Mouse (Mus musculus): Measurements from ENCODE around the gene Cdhr4.

Cdhr4 gene

DNA sequence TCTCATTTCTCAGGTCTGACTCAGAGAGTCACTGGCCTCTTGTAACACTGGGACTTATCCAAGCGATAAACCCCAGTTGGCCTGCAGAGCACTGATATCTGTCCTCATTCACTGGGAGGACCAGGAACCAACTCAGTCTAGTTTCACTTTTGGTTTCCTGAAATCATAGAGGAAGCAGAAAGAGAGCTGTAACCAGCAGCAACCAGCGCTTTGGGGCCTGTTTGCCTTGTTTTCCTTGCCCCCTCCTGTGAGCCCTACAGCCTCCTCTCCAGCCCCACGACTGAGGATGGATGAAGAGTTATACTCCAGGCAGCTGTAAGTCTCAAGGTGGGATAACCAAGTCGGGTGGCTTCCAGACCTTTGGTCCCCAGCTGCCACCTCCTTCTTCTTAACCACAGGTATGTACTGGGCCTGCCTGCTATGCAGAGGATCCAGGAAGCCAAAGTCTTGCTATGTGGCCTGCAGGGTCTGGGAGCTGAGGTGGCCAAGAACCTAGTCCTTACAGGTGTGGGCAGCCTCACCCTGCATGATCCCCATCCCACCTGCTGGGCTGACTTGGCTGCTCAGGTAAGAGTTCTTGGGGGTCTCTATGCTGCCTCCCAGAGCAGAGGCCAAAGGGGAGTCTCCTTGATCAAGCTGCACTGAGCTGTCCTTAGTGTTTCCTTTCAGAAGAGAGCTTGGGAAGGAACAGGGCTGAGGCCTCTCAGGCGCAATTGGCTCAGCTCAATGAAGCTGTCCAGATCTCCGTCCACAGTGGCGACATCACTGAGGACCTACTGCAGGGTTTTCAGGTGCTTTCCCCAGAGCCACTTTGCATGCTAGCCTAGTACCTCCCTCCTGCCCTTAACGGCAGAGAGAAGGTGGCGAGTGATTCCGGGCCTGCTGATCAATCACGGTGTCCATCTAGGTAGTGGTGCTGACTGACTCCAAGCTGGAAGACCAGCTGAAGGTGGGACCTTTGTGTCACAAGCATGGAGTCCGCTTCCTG lies 16.6 kb upstream of the Cdhr4 start, which contains the start of gene Uba7:
Uba7 (plus strand) TSS at position 107 of the 988 bp plus-strand sequence.
- DNase-seq (ENCODE audit: low spot score) = peak; percentile 72

GRCm38 (mm10) chr9:107978815-107979214 lies 13.5 kb upstream of the Cdhr4 start:
- no peak for DNase-seq (ENCODE audit: low spot score)

- no peak for DNase-seq (ENCODE audit: low spot score)
Measured at GRCm38 (mm10) chr9:107981684-107982605, 10.4 kb upstream of the Cdhr4 start.

DNA sequence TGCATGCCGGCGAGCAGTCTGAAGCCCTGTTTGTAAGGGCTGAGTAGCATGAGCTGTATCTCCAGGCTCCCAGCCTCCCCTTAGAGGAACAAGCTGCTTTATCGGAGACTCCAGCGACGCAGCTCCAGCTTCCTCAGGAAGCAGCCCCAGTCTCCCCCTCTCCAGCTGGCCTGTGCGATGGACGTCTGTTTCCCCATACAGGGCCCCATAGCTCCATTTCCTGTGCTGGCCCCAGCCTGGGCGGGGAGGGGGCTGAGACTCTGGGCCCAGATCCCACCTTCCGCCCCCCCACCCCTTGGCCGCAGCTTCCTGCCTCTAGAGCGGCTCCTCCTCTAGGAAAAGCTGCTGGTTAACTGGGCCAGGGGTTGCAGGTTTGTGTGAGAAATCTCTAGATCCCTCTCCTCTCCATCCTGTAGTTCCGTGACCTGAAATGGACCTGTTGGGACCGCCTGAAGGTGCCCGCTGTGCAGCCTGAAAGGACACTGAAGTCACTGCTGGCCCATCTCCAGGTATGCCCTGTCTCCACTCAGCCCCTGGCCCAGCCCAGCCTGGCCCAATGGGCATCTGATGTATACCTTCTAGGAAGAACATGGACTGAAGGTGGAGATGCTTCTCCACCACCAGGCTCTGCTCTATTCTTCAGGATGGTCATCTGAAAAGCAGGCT lies 9.5 kb upstream of the Cdhr4 start, which contains the start of gene Gm20661:
Gm20661 (plus strand) TSS at position 378 of the 666 bp plus-strand sequence.
- DNase-seq (ENCODE audit: low spot score) = peak; percentile 83

DNA sequence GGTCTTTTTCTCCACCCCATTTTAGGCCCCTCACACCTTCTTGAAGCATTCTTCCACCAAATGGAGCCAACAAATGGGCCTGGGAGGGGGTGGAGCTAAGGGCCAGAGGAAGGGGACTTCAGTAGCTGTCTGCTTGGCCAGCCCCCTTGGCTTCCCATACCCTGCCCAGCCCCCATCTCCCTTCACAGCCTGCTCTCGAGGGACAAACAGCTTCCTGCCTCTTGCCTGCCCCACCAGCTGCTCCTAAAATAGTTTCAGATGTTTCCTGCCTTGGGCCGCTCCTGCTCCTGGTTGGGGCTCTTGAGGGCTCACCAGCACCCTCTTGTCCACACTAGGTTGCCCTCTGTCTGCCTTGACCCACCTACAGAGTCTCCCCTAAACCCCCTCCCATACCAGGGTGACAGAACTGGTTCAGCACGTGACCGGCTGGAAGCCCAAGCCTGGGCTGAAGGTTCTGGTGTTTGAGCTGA lies 8.8 kb upstream of the Cdhr4 start:
- DNase-seq (ENCODE audit: low spot score) = peak; percentile 84

DNA sequence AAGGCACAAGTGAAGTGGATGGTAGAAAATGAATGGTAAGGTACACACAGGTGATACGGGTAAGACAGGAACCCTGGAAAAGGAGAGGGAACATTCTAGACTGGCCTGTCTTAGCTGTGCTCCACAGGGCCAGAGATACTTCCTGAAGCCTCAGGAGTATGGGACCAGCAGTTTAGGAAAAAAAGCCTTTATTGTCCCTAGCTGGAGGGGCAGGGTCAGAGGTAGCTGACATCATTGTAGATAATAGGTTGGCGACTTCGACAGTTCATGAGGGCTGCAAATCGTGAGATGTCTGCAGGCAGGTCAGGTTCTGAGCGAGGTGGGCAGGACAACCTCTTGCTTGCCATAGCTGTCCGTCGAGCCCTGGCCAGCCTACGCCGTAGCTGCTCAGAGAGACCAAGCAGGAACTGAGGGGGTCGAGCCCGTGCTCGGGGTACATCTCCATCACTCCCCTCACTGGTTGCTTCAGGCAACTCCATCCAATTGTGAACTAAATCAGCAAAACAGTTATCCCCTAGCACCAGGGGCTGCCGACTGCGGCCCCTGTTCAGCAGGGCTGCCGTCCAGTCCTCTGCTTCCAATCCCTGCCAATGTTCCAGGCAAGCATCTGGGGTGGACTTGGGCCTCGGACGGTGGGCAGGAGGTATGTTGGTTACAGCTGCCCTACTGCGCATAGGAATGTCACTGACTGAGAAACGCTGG lies 8.1 kb upstream of the Cdhr4 start:
- DNase-seq (ENCODE audit: low spot score) = no peak

- no peak for DNase-seq (ENCODE audit: low spot score)
Measured at GRCm38 (mm10) chr9:107984754-107985055, 7.6 kb upstream of the Cdhr4 start.

DNA sequence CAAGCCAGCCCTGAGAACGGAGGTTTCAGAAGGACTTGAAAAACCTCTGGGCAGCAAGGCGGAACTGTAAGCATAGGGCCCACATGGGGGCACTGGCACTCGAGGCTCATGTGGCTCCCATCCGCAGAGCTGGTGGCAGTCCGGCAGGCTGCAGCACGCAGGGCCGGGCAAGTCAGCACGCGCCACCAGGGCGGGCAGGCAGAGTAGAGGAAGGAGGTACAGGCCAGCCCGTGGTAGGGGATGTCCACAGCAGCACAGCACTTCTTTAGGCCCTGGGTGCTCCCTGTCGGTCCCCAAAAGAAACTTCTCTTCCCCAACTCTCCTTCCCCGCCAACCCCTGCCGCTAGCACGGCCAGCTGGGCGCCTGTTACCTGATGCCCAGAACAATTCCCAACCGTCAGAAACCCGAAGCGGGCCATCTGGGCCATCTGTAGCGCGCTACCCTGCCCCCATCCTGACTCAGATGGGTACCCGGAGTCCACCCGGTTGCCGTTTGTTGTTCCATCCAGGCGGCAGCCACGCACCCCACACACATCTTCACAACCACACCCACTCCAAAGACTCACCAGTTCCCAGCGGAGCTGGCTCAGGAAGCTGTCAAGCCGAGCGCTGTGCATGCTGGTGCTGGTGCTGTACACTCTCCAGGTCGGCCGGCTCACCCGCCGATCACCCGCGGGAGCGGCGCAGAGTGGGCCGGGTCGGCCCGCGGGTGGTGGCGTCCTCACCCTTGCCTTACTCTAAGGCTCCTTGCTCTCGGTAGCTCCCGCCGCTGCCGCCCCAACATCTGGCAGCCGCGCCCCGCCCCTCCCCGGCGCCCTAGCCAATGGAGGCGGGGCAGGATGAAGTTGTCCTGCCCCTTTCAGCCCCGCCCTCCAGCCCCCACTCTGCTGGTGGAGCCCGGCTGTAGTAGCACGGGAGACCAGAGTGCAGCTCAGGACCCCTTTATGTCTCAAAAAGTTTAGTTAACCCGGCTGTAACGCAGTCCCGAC lies 6.9 kb upstream of the Cdhr4 start, which contains the start of gene Inka1:
Inka1 (minus strand) TSS at position 749 of the 989 bp plus-strand sequence.
- DNase-seq (ENCODE audit: low spot score) = peak; percentile 89

- peak; percentile 88 for DNase-seq (ENCODE audit: low spot score)
Measured at GRCm38 (mm10) chr9:107986376-107986775, 5.9 kb upstream of the Cdhr4 start.

DNA sequence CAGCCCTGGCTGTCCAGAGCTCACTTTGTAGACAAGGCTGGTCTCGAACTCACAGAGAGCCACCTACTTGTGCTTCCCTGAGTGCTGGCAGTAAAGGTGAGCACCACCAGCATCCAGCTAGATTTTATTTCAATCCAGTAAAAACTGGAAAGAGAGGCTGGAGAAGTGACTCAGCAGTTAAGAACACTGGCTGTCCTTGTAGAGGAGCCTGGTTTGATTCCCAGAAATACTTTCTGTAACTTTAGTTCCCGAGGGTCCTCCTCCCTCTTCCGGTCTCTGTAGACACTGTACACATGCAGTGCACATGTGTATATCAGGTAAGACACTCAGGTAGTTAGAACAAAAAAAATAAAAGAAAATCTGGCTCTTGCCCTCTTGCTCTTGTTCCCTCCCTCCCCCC lies 4.3 kb upstream of the Cdhr4 start:
- no peak for DNase-seq (ENCODE audit: low spot score)

- no peak for DNase-seq (ENCODE audit: low spot score)
Measured at GRCm38 (mm10) chr9:107993013-107993412, 716 bp downstream of the Cdhr4 start.

DNA sequence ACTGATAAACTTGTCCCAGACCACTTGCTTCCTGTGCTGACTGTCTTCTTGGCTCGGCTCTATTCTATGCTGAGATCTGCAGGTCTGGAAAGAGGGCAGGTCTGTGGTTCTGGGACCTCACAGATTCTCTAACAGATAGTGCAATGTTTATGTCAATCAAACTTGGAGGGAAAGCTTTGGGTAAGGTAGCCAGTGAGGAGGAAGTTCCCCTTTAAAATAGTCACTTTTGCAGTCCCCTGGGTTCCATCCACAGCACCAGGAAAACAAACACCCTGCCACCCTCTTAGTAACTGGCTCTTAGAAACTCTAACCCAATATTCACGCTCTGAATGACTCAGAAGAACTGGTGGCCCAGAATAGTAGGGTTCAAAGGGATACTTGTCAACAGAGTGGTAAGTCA lies 2.2 kb downstream of the Cdhr4 start:
- DNase-seq (ENCODE audit: low spot score) = no peak

GRCm38 (mm10) chr9:107995513-107995912 lies 3.2 kb downstream of the Cdhr4 start:
- no peak for DNase-seq (ENCODE audit: low spot score)

DNA sequence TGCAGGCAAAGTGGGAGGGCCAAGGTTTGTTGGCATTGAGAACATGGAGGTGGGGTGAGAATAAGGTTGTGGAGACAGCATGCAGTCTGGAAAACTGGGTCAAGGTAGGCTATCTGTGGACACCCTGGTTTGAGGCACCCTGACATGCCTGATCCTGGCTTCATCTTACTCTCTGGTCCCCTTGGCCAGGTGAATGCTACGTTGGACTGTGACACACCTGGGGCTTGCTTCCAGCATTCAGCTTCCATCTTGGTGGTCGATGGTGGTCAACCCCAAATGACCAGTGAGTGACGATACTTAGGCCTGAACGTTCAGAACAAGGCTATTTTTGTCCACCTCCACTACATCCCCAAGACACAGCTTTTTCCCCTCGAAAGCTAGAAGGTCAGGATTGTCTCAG lies 3.8 kb downstream of the Cdhr4 start, which contains the start of gene Gm20662:
Gm20662 (plus strand) TSS at position 301 of the 400 bp plus-strand sequence.
- no peak for DNase-seq (ENCODE audit: low spot score)

DNA sequence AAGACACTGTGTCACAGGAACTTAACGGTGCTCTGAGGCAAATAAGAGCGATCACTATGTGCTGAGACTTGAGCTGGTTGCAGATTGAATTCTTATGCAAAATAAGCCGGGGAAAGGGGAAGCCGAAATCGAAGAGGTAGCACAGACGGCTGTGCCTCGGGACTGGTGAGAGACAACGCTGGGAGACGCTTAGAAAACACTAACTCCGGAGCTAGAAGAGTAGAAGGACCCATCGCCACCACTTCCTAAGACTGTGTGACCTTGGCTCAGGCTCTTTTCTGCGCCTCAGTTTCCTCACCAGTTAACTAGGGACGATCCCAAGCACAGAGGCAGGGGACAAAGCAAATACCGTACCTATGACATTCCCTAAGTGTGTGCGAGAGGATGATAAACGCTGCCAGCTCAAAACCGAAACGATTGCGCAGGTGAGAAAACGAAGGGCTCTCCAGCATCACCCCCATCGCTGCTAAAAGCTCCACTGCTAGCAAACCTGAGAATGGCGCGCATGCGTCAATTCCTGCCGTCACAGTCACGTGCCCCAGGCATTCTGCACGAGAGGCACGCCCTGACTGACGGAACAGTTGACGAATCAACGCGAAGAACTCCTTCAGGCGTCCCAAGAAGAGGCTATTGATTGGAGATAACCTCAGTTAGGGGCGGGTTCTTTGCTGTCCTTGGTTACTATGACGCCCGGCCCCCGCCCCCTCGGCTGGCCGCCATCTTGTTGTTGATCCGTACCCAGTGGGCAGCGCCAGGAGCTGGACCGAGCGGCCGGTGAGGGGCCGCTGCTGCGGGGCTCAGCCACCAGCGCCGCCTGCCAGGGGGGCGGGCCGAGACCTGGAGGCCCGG lies 9.8 kb downstream of the Cdhr4 start, which contains the start of gene Ip6k1:
Ip6k1 (plus strand) TSS at position 580 of the 849 bp plus-strand sequence.
- DNase-seq (ENCODE audit: low spot score) = peak; percentile 100

GRCm38 (mm10) chr9:108002778-108003530 lies 10.7 kb downstream of the Cdhr4 start:
- no peak for DNase-seq (ENCODE audit: low spot score)

GRCm38 (mm10) chr9:108003531-108003890 lies 11.2 kb downstream of the Cdhr4 start:
- no peak for DNase-seq (ENCODE audit: low spot score)

DNA sequence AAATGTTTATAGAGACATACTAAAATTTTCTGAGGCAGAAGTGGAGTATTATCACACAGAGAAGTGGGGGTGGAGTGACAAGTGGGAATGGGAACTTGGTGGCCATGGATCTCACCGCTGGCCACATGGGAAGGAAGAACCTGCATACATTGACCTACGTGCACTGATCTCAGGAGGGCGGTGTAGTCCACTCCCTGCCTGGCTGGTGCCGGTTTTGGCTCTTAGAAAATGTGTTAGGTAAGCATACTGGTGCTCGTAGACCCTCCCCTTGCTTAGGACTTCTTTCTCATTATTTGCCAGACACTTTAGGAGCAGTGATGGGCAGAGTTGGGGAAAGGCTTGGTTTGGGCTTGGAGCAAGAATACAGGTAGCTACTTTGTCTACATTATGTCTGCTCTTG lies 15.7 kb downstream of the Cdhr4 start:
- DNase-seq (ENCODE audit: low spot score) = no peak
